ENCODE assay signal across 20 mouse cellular contexts in the genomic region with DNA sequence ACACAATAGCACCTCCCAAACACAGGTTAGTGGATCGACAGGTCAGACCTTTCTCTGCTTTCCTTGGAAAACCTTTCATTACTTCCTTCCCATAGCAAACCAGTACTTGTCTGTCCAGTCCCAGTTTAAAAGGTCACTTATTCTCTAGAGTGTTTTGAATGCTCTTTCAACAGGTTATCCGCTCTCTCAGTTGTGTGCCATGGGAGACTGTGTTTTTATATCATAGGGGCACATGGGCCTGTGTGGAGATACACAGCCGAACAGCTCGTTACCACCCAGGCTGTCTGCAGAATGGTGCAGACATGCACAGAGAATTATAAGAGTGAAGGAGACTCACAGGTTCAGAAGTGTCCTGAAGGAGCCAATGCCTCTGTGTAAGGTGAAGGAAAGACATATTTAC.
"Had no signal": no experiment of that assay in that cellular context is flagged by ENCODE, and none has a peak within 500 bp of the region (broad histone marks: within the 10 kb centered on the region; RNA-seq: fewer than 3 reads in every experiment).

No protein-coding gene starts in this region.

- DNase-seq: lung, adult 2 months; lung, postnatal 14 days; midbrain, embryonic 14.5 days; retina, postnatal 1 day; right cerebral cortex, adult 18-20 months; right cerebral cortex, postnatal 25 days; right cerebral cortex, postnatal 4 days; spleen, adult 18-20 months; thymus, adult 18-20 months; thymus, postnatal 25 days; thymus, postnatal 4 days had no signal

- H3K36me3 ChIP-seq: lung, embryonic 15.5 days; midbrain, embryonic 12.5 days; neural tube, embryonic 13.5 days; neural tube, embryonic 15.5 days had no signal

- H3K9me3 ChIP-seq: lung, embryonic 15.5 days; midbrain, embryonic 12.5 days; neural tube, embryonic 13.5 days; neural tube, embryonic 15.5 days had no signal

- H3K9ac ChIP-seq: liver, embryonic 14.5 days; lung, embryonic 15.5 days; midbrain, embryonic 12.5 days; neural tube, embryonic 13.5 days; neural tube, embryonic 15.5 days had no signal

- H3K4me2 ChIP-seq: lung, embryonic 15.5 days; midbrain, embryonic 12.5 days; neural tube, embryonic 13.5 days; neural tube, embryonic 15.5 days had no signal

- H3K4me1 ChIP-seq: lung, embryonic 15.5 days; neural tube, embryonic 13.5 days; neural tube, embryonic 15.5 days had no signal

- H3K27ac ChIP-seq: liver, embryonic 14.5 days; lung, embryonic 15.5 days; macrophage; midbrain, embryonic 12.5 days; neural tube, embryonic 13.5 days; neural tube, embryonic 15.5 days had no signal

- H3K27me3 ChIP-seq: lung, embryonic 15.5 days; midbrain, embryonic 12.5 days; neural tube, embryonic 15.5 days had no signal

- H3K4me3 ChIP-seq: lung, embryonic 15.5 days; midbrain, embryonic 12.5 days; myocyte; neural tube, embryonic 13.5 days; neural tube, embryonic 15.5 days had no signal

- ATAC-seq: lung, postnatal 0 days; midbrain, embryonic 16.5 days had no signal
